Mouse (Mus musculus) heart, adult 2 months (tissue): ENCODE data around the gene Ptprm. TPM values are rescaled to one million over a fixed set of nuclear protein-coding genes. Genes with fewer than 3 reads are reported as not detected.

Experiments used
- DNase-seq, 2 experiments: peaks; one replicate each; pipeline ENCODE4 v3.0.0; 2021
- H3K27ac ChIP-seq: fragments of 200-600 bp; 2 replicates; pipeline ENCODE4 v1.8.1; 2022
- H3K27me3 ChIP-seq: fragments of 200-500 bp; 2 replicates; pipeline ENCODE4 v1.6.1; 2012; ENCODE audit warnings: mild to moderate bottlenecking, low read length, inconsistent platforms, mixed read lengths; ENCODE audit not compliant: control insufficient read depth, insufficient read depth
- H3K36me3 ChIP-seq: fragments of 200-500 bp; 2 replicates; pipeline ENCODE4 v1.6.1; 2012; ENCODE audit warnings: low read length, inconsistent platforms; ENCODE audit not compliant: control insufficient read depth, insufficient read depth
- H3K4me1 ChIP-seq: fragments of 200-500 bp; 2 replicates; pipeline ENCODE4 v1.6.1; 2011; ENCODE audit warnings: low read length; ENCODE audit not compliant: control insufficient read depth, insufficient read depth
- H3K4me3 ChIP-seq: fragments of 200-600 bp; 2 replicates; pipeline ENCODE4 v1.8.1; 2022
- H3K79me2 ChIP-seq: fragments of 200-500 bp; replicated peaks from 2 replicates; pipeline ENCODE4 v1.6.1; 2012; ENCODE audit warnings: mild to moderate bottlenecking, inconsistent platforms, low read length, moderate library complexity, mixed read lengths; ENCODE audit not compliant: control insufficient read depth, insufficient read depth
- H3K9ac ChIP-seq: fragments of 200-500 bp; 2 replicates; pipeline ENCODE4 v1.6.1; 2012; ENCODE audit warnings: low read depth, mild to moderate bottlenecking, control low read depth, inconsistent platforms, low read length, mixed read lengths
- CTCF ChIP-seq: fragments of 200-600 bp; IDR thresholded peaks from 2 replicates; pipeline ENCODE4 v1.8.1; 2022; ENCODE audit warnings: antibody characterized with exemption, mild to moderate bottlenecking, moderate library complexity
- EP300 ChIP-seq: fragments of 200-500 bp; IDR thresholded peaks from 2 replicates; pipeline ENCODE4 v1.6.1; 2011; ENCODE audit warnings: low read depth, low read length, control low read depth; ENCODE audit not compliant: insufficient read depth
- POLR2A ChIP-seq: fragments of 200-500 bp; IDR thresholded peaks from 2 replicates; pipeline ENCODE4 v1.6.1; 2011; ENCODE audit warnings: mild to moderate bottlenecking, low read depth, low read length, control low read depth; ENCODE audit not compliant: insufficient read depth
- WGBS: fragments of 180-500 bp; shearing (Covaris S2); methylation state at CpG from one replicate; pipeline ENCODE4 v1.1.7; 2018; 5-methylcytosine and 5-hydroxymethylcytosine counted together
- intact Hi-C: fragments of 180-260 bp; cut with DNase I; formaldehyde crosslinking; loops from one replicate; pipeline ENCODE4 v1.15.1; 2025
- polyA plus RNA-seq: library from polyadenylated mRNA; depleted of rRNA; stranded (reverse); fragments of >200 nt; gene quantifications from 2 replicates; pipeline ENCODE4 v1.2.3, GENCODE M21; 2012
- total RNA-seq, 2 experiments: library from RNA; stranded (reverse); gene quantifications; 2 replicates each; pipeline ENCODE4 v1.2.3; 2021

Gene Ptprm
- total and polyA plus RNA-seq, 3 experiments, result 34.6 to 88.5 (median 78.9) TPM

DNA sequence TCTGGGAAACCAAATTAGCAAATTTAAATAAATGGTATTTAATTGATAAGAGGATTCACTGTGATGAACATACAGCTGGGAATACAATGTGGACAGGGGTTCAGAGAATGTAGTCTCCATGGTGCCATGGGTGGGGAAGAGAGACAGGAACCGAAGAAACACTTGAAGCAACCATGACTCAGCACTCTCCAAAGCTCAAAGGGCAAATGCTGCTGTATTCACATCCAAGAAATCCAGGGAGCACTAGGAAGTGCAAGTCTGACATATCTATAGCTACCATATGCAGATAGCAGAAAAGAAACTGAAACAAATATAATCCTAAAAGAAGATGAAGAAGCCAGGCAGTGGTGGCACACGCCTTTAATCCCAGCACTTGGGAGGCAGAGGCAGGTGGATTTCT is 531.9 kb downstream of the Ptprm start:
- no peak overlapping the region for H3K4me3 ChIP-seq
- no peak overlapping the region for H3K9ac ChIP-seq
- H3K79me2 ChIP-seq, result no peaks in the 10 kb centered on the region
- intact Hi-C loops, result no loop called here
- no peak for DNase-seq
- no peaks in the 10 kb centered on the region; the same call in none of the 2 replicates for H3K4me1 ChIP-seq
- peaks cover 3% of the 10 kb centered on the region; the same call in 1 of the 2 replicates for H3K36me3 ChIP-seq
- TF ChIP-seq POLR2A, result no peak
- no peak for TF ChIP-seq EP300
- TF ChIP-seq CTCF, result no peak
- H3K27me3 ChIP-seq, result no peaks in the 10 kb centered on the region
- H3K27ac ChIP-seq, result no peak overlapping the region
- WGBS, result 58% methylated on average over 2 of the region's 2 CpGs

DNA sequence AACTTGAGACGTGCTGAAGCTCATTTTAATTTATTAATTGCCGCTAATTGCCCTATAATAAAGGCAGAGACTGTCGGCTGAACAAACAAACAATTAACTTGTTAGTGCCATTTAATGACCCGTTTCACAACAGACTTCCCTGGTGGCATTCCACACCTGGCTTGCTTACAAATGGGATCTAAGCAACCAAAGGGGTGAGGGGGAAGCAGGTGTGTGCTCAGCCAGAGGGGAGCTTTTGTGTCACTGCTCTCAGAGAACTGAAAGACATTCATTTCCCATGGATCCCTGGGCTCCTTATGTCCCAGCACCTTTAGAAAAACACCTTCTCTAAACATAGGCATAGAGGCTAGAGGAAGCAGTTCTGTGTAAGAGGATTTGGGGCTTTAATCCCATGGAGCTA is 536.9 kb downstream of the Ptprm start:
- intact Hi-C loops, result no loop called here
- Histone ChIP-seq H3K27ac (no peak overlapping the region), H3K79me2 (no peaks in the 10 kb centered on the region), H3K4me1 (no peaks in the 10 kb centered on the region; the same call in 1 of the 2 replicates), H3K4me3 (no peak overlapping the region), H3K27me3 (no peaks in the 10 kb centered on the region), H3K9ac (no peak overlapping the region), H3K36me3 (no peaks in the 10 kb centered on the region)
- no peak for DNase-seq
- WGBS, result 84% methylated on average over 4 of the region's 4 CpGs
- TF ChIP-seq CTCF (no peak), EP300 (no peak), POLR2A (no peak)

DNA sequence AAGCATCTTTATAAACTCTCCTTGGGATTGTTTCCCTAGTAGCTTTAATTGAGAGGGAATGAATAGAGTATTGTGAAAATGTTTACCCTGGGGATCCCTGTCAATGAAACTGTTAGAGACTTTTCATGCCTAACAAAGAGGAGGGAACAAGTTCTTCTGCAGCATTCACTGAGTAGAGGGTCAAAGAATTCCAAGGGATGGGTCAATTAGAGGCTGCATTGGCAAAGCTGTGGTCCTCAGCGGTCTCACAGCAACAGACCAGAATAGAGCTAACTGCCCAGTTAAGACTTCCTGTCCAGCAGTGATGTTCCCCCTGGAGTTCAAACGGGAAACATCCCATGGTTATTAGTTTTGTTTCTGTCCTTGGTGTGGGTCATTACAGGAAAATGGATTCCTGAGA is 538.3 kb downstream of the Ptprm start:
- intact Hi-C loops, result no loop called here
- 46% methylated on average over 2 of the region's 2 CpGs for whole genome bisulfite sequencing
- Histone ChIP-seq H3K9ac (no peak overlapping the region), H3K27me3 (no peaks in the 10 kb centered on the region), H3K36me3 (no peaks in the 10 kb centered on the region), H3K79me2 (no peaks in the 10 kb centered on the region), H3K4me1 (no peaks in the 10 kb centered on the region), H3K27ac (no peak overlapping the region), H3K4me3 (no peak overlapping the region)
- TF ChIP-seq CTCF (no peak), POLR2A (no peak), EP300 (no peak)
- no peak for DNase-seq

DNA sequence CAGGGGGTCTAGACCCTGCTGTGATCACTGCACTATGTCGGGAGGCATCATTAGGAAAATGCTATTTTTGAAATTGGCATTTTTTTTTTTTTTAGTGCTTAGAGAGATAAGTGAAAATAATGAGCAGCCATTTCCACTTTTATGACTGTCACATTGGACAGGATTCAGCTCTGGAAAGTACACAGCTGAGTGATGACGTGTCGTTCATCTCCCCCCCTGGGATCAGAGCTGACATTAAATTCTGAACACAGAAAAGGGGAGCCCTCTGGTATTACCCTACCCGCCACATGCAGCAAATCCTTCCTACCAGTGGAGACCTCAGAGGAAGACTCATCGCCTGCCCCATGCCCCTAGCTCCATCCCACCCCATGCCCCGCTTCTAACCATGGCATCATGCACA is 540.5 kb downstream of the Ptprm start:
- no peak overlapping the region for H3K27ac ChIP-seq
- WGBS, result 75% methylated on average over 6 of the region's 6 CpGs
- intact Hi-C loops, result no loop called here
- no peak overlapping the region for H3K9ac ChIP-seq
- H3K4me1 ChIP-seq, result peaks cover 1% of the 10 kb centered on the region
- no peak for TF ChIP-seq POLR2A
- TF ChIP-seq EP300, result no peak
- TF ChIP-seq CTCF, result no peak
- H3K27me3 ChIP-seq, result no peaks in the 10 kb centered on the region
- no peak overlapping the region for H3K4me3 ChIP-seq
- H3K36me3 ChIP-seq, result no peaks in the 10 kb centered on the region
- no peaks in the 10 kb centered on the region for H3K79me2 ChIP-seq
- DNase-seq, result no peak

DNA sequence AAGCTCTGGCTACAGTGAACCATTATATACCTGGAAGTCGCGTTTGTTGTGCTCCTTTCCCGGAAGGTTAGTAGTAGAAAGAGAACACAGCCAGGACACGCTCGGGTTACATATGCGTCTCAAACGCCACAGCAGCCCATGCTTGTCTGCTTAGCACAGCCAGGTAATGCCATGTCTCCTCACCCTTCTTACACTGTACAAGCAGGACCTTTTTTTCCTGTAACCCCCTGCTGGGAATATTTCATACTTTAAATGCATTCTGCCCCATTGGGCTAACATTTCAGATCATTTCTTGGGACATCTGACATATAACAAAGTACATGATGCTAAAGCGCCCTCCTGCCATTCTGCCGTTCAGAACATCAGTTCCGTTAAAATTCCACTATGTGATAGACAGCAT is 540.9 kb downstream of the Ptprm start:
- no peaks in the 10 kb centered on the region for H3K36me3 ChIP-seq
- H3K27ac ChIP-seq, result no peak overlapping the region
- no peaks in the 10 kb centered on the region for H3K79me2 ChIP-seq
- no peaks in the 10 kb centered on the region for H3K27me3 ChIP-seq
- TF ChIP-seq CTCF (no peak), EP300 (no peak), POLR2A (no peak)
- H3K4me1 ChIP-seq, result peaks cover 1% of the 10 kb centered on the region
- H3K4me3 ChIP-seq, result no peak overlapping the region
- DNase-seq, result no peak
- intact Hi-C loops, result no loop called here
- 92% methylated on average over 10 of the region's 10 CpGs for WGBS
- no peak overlapping the region for H3K9ac ChIP-seq

DNA sequence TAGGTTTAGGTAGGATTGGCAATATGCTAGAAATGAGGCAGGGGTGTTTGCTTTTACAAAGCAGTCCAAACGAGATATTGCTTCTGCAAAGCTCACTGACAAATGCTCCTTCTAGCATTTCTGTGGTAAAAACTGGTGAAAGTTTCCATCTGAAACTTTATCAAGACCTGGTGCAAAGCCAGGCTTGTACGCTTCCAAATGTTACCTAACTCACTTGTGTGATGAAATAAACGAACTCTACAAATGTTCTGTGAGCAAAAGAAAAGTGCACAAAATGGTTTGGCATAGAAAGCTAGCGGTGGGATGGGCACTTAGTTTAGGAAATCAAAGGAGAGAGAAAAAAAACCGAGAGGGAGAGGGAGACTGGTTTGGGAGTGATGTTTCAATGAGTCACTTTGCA is 544.5 kb downstream of the Ptprm start:
- peaks cover 1% of the 10 kb centered on the region for H3K4me1 ChIP-seq
- no peaks in the 10 kb centered on the region for H3K36me3 ChIP-seq
- TF ChIP-seq EP300, result no peak
- TF ChIP-seq POLR2A, result no peak
- TF ChIP-seq CTCF, result no peak
- H3K9ac ChIP-seq, result no peak overlapping the region
- WGBS, result 70% methylated on average over 5 of the region's 5 CpGs
- H3K27ac ChIP-seq, result no peak overlapping the region
- no peaks in the 10 kb centered on the region for H3K27me3 ChIP-seq
- H3K79me2 ChIP-seq, result no peaks in the 10 kb centered on the region
- DNase-seq, result peak in 1 of 2 experiments; percentile 29
- intact Hi-C loops, result no loop called here
- H3K4me3 ChIP-seq, result no peak overlapping the region

DNA sequence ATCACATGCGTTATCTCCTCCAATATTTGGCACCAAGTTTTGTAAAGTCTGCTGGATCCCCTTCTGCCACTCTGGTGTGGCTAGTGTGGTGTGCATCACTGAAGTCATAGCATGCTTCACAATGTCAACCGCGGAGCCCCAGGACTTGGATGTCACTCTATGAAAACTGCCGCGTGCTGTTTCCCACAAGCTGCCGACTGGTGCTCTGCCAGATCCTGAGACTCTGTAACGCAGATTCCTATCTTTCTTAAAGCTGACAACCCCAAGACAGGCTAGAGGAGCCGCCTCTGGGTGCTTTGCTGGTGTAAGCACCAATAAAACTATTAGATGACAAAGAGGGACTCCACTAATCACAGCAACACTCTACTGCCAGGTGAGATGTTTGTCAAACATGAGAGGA is 546.1 kb downstream of the Ptprm start:
- DNase-seq, result no peak
- H3K27ac ChIP-seq, result no peak overlapping the region
- H3K9ac ChIP-seq, result no peak overlapping the region
- H3K36me3 ChIP-seq, result no peaks in the 10 kb centered on the region
- TF ChIP-seq POLR2A, result no peak
- TF ChIP-seq EP300, result no peak
- no peak for TF ChIP-seq CTCF
- H3K4me1 ChIP-seq, result peaks cover 1% of the 10 kb centered on the region
- intact Hi-C loops, result no loop called here
- H3K4me3 ChIP-seq, result no peak overlapping the region
- no peaks in the 10 kb centered on the region for H3K27me3 ChIP-seq
- H3K79me2 ChIP-seq, result no peaks in the 10 kb centered on the region
- 86% methylated on average over 8 of the region's 8 CpGs for WGBS
